Mouse (Mus musculus): ENCODE measurements around the gene Kcmf1. TPM values are rescaled to one million over a fixed set of nuclear protein-coding genes. Genes with fewer than 3 reads are reported as not detected.

Kcmf1 gene
- polyA plus RNA-seq (2015; fragmentation: Nextera tagmentation; extraction: Ambion mirVana), result 25.0 and 25.9 TPM in 2 replicates

DNA sequence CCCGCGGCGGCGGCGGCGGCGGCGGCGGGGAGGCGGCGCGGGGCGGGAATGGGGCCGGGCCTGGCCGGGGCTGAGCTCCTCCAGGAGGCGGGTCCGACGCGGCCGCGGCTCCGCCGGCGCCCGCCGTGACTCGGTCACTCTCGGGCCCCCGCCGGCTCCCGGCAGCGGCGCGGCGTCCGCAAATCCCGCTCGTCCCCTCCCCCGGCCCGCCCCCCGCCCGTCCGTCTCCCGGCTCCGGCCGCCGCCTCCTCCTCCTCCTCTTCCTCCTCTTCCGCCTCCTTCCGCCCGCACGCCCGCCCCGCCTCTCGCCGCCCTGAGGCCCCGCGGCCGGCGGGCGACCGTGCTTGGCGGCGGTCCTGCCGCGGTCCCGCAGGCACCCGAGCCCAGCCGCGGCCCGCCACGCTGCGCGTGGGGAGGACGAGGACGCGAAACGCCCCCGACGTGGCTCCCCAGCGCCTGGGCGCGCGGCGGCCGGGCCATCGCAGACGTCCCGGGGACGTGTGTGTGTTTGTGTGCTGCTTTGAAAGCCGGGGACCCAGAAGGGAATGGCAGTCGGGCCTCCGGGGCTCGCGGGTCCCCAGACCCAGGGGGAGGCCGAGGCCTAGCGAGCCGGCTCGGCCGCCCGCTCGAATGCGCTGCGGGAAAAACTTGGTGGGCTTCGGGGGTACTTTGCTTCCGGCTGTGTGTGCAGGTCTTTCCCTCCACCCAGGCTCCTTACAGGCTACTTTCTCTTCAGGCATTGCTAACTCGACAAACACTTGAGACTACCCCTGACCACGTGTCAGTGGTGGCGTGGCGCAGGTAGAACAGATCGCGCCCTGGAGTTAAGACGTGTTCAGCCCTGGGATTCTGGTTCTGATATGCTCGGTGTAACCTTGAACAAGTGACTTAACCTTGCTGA, at the start of gene Kcmf1:
Kcmf1 (minus strand) TSS at position 199 of the 901 bp plus-strand sequence.
- H3K36me3 ChIP-seq (ENCODE audit: control insufficient read depth, insufficient read depth, low read length), result no peaks in the 10 kb centered on the region
- H3K9ac ChIP-seq (ENCODE audit: low read length), result peak within 1 kb of the TSS; percentile 100
- ATAC-seq (ENCODE audit: insufficient read depth, low FRiP score), result peak; percentile 90
- peak within 1 kb of the TSS; percentile 98 for H3K27ac ChIP-seq (ENCODE audit: low read length)
- peak within 1 kb of the TSS; percentile 96 for H3K4me3 ChIP-seq (replicated peaks; ENCODE audit: low read length)
- WGBS, result under 1% methylated on average over 93 of the region's 113 CpGs
- H3K4me2 ChIP-seq (ENCODE audit: low read depth, low read length), result peak within 1 kb of the TSS; percentile 84
- H3K9me3 ChIP-seq (replicated peaks; ENCODE audit: control insufficient read depth, low read length), result no peaks in the 10 kb centered on the region
- no peaks in the 10 kb centered on the region for H3K27me3 ChIP-seq (ENCODE audit: control insufficient read depth, insufficient read depth, low read length)
- peaks cover 27% of the 10 kb centered on the region for H3K4me1 ChIP-seq (ENCODE audit: control insufficient read depth, insufficient read depth, low read length)

DNA sequence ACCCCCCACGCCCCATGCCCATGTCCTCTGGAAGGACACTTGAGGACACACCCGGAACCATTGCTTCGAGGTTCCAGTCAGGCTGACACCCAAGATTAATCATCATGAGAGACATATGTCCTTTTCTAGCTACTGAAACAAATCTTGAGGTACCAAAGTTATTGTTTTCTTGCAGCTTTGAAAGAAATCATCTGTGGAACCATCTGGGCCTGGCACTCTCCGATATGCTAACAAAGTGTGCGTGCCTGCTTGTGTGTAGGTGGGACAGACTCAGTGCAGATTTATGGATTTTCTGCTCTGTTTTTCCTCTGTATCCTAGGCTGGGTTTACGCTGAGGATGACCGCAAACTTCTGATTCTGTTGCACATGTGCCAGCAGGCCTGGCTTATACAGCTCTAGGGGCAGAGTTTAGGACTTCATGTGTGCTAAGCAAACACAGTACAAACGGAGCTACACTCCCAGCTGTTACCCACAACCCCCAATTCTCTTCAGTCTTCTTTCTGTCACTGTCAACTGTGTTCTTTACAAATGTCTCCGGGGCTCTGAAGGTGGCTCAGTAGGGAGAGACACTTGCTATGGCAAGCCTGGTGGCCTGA, 49.5 kb upstream of the Kcmf1 start:
- no peak for ATAC-seq (ENCODE audit: insufficient read depth, low FRiP score)
- no peaks in the 10 kb centered on the region for H3K27me3 ChIP-seq (ENCODE audit: control insufficient read depth, insufficient read depth, low read length)
- no peaks in the 10 kb centered on the region for H3K4me1 ChIP-seq (ENCODE audit: control insufficient read depth, insufficient read depth, low read length)
- H3K4me3 ChIP-seq (replicated peaks; ENCODE audit: low read length), result no peak overlapping the region
- no peak overlapping the region for H3K4me2 ChIP-seq (ENCODE audit: low read depth, low read length)
- H3K9ac ChIP-seq (ENCODE audit: low read length), result no peak overlapping the region
- peaks cover 7% of the 10 kb centered on the region; the same call in 1 of the 2 replicates for H3K9me3 ChIP-seq (replicated peaks; ENCODE audit: control insufficient read depth, low read length)
- WGBS, result 60% methylated on average over 9 of the region's 9 CpGs
- H3K36me3 ChIP-seq (ENCODE audit: control insufficient read depth, insufficient read depth, low read length), result no peaks in the 10 kb centered on the region
- no peak overlapping the region for H3K27ac ChIP-seq (ENCODE audit: low read length)

DNA sequence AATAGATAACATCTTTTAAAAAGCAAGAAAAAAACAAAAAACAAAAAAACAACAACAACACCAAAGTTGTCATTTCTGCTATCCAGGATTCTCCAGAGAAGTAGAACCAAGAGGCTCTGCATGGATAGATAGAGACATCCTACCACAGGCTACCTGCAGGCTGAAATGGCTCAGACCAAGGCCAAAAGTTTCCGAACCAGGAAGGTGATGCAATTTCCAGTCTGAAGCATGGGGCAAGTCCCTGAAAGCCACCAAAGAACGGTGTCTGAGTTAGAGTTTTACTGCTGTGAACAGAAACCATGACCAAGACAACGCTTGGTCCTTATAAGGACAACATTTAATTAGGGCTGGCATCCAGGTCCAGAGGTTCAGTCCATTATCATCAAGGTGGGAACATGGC, 48.6 kb upstream of the Kcmf1 start:
- Histone ChIP-seq H3K27ac (ENCODE audit: low read length) (no peak overlapping the region), H3K9ac (ENCODE audit: low read length) (no peak overlapping the region), H3K27me3 (ENCODE audit: control insufficient read depth, insufficient read depth, low read length) (no peaks in the 10 kb centered on the region), H3K36me3 (ENCODE audit: control insufficient read depth, insufficient read depth, low read length) (no peaks in the 10 kb centered on the region), H3K4me2 (ENCODE audit: low read depth, low read length) (no peak overlapping the region), H3K9me3 (replicated peaks; ENCODE audit: control insufficient read depth, low read length) (peaks cover 7% of the 10 kb centered on the region; the same call in 1 of the 2 replicates), H3K4me1 (ENCODE audit: control insufficient read depth, insufficient read depth, low read length) (no peaks in the 10 kb centered on the region), H3K4me3 (replicated peaks; ENCODE audit: low read length) (no peak overlapping the region)
- no peak for ATAC-seq (ENCODE audit: insufficient read depth, low FRiP score)
- WGBS, result 91% methylated on average over 3 of the region's 3 CpGs

DNA sequence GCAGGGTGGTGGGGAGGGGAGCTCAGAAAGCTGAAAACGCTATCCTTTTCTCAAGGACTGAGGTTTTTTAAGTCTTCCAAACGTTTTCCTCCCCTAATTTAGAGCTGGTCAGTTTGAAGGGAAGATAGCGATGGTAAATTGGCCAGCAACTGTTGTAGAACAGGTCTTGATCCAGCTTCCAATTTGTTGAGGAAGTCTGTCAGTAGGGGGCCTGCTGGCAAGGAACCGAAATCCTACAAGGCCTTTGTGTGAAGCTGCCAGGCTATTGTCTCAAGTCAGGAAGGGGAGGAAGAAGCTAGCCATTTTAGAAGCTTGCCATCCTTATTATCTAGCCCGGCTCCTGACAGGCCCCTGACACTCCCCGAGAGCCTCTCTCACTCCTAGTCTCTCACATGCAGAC, 48.2 kb upstream of the Kcmf1 start:
- no peak overlapping the region for H3K4me2 ChIP-seq (ENCODE audit: low read depth, low read length)
- no peak overlapping the region for H3K9ac ChIP-seq (ENCODE audit: low read length)
- no peak for ATAC-seq (ENCODE audit: insufficient read depth, low FRiP score)
- no peak overlapping the region for H3K27ac ChIP-seq (ENCODE audit: low read length)
- H3K36me3 ChIP-seq (ENCODE audit: control insufficient read depth, insufficient read depth, low read length), result no peaks in the 10 kb centered on the region
- H3K9me3 ChIP-seq (replicated peaks; ENCODE audit: control insufficient read depth, low read length), result peaks cover 7% of the 10 kb centered on the region; the same call in 1 of the 2 replicates
- H3K4me3 ChIP-seq (replicated peaks; ENCODE audit: low read length), result no peak overlapping the region
- no peaks in the 10 kb centered on the region for H3K27me3 ChIP-seq (ENCODE audit: control insufficient read depth, insufficient read depth, low read length)
- WGBS, result 69% methylated on average over 6 of the region's 6 CpGs
- H3K4me1 ChIP-seq (ENCODE audit: control insufficient read depth, insufficient read depth, low read length), result no peaks in the 10 kb centered on the region

DNA sequence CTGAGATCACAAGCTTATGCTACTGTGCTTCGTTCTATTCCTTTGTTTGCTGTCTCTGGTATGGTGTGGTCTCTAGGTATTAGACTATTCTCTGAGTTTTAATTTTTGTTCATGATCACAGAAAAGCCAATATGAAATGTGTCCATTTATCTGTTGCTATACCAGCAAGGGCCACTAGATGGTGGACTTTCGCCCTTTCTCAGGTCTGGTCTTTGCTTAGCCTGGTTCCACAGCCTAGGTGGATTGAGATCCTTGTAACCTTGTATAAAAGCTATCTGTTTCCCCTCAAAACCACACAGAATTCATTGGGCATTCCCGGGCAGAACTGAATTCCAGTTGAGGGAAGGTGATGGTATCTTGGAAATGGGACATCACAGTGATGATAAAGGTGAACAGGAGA, 40.7 kb upstream of the Kcmf1 start:
- no peak overlapping the region for H3K27ac ChIP-seq (ENCODE audit: low read length)
- no peak overlapping the region for H3K4me2 ChIP-seq (ENCODE audit: low read depth, low read length)
- no peak overlapping the region for H3K4me3 ChIP-seq (replicated peaks; ENCODE audit: low read length)
- WGBS, result 3% methylated on average over 3 of the region's 3 CpGs
- H3K36me3 ChIP-seq (ENCODE audit: control insufficient read depth, insufficient read depth, low read length), result no peaks in the 10 kb centered on the region
- no peaks in the 10 kb centered on the region for H3K4me1 ChIP-seq (ENCODE audit: control insufficient read depth, insufficient read depth, low read length)
- ATAC-seq (ENCODE audit: insufficient read depth, low FRiP score), result no peak; the same call in 1 of the 2 replicates
- H3K9ac ChIP-seq (ENCODE audit: low read length), result no peak overlapping the region
- H3K27me3 ChIP-seq (ENCODE audit: control insufficient read depth, insufficient read depth, low read length), result no peaks in the 10 kb centered on the region
- no peaks in the 10 kb centered on the region for H3K9me3 ChIP-seq (replicated peaks; ENCODE audit: control insufficient read depth, low read length)

DNA sequence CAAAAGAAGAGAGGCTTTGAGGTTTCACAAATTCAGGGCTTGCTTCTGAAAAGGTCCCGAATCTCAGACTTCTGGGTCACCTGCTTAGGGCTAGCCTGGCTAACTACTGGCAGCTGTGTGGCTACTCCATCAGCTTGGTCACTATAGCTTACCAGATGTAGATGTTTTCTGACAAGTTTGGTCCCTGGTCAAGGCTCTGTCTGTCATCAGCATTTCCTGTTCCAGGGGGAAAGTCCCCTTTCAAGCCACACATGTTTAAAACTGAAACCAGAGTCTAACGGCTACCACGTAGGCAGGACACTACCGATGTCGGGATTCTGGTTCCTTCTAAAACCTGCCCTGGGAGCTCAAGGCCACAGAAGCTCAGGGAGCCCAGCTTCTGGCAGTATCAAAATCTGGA, 38.1 kb upstream of the Kcmf1 start:
- Histone ChIP-seq H3K27me3 (ENCODE audit: control insufficient read depth, insufficient read depth, low read length) (no peaks in the 10 kb centered on the region), H3K4me2 (ENCODE audit: low read depth, low read length) (no peak overlapping the region), H3K4me1 (ENCODE audit: control insufficient read depth, insufficient read depth, low read length) (no peaks in the 10 kb centered on the region), H3K36me3 (ENCODE audit: control insufficient read depth, insufficient read depth, low read length) (no peaks in the 10 kb centered on the region), H3K9ac (ENCODE audit: low read length) (no peak overlapping the region), H3K9me3 (replicated peaks; ENCODE audit: control insufficient read depth, low read length) (no peaks in the 10 kb centered on the region), H3K4me3 (replicated peaks; ENCODE audit: low read length) (no peak overlapping the region), H3K27ac (ENCODE audit: low read length) (no peak overlapping the region)
- WGBS, result 63% methylated on average over 5 of the region's 5 CpGs
- ATAC-seq (ENCODE audit: insufficient read depth, low FRiP score), result no peak

DNA sequence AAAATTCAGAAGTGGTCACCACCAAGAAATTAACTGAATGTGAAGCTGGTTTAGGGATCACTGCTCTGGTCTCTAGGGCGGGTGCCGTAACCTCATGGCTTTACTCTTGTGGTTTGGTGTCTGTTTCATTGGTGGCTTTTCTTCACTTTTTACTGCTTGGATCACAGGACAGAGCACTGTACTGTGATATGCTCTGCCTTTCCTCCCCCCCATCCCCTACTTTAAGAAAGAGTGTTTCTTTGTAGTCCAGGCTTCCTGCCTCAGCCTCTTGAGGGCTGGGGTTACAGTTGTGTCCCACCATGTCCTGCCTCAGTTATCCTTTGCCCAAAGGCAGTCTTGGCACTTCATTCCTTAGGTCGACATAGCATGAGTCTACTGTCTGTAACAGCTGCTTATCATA, 37.7 kb upstream of the Kcmf1 start:
- Histone ChIP-seq H3K27me3 (ENCODE audit: control insufficient read depth, insufficient read depth, low read length) (no peaks in the 10 kb centered on the region), H3K4me1 (ENCODE audit: control insufficient read depth, insufficient read depth, low read length) (no peaks in the 10 kb centered on the region), H3K27ac (ENCODE audit: low read length) (no peak overlapping the region), H3K4me3 (replicated peaks; ENCODE audit: low read length) (no peak overlapping the region), H3K36me3 (ENCODE audit: control insufficient read depth, insufficient read depth, low read length) (no peaks in the 10 kb centered on the region), H3K9me3 (replicated peaks; ENCODE audit: control insufficient read depth, low read length) (no peaks in the 10 kb centered on the region), H3K4me2 (ENCODE audit: low read depth, low read length) (no peak overlapping the region), H3K9ac (ENCODE audit: low read length) (no peak overlapping the region)
- no peak for ATAC-seq (ENCODE audit: insufficient read depth, low FRiP score)
- 76% methylated on average over 3 of the region's 3 CpGs for WGBS

DNA sequence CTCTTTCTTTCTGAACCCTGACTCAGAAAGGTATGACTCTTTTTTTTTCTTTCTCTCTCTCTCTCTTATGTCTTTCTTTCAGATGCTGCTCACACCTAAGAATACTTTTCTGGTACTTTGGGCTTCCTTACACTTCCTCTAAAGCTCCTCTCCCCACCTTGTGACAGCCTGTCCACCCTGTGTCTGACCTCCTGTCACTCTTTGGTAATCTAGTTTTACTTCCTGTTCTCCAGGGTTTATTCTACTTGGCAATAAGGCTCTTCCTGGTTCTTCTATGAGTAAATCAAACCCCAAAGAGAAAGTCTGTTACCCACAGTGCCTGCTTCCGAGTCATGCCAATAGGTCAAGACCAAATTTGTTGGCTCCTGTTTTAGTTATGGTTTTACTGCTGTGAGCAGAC, 33.2 kb upstream of the Kcmf1 start:
- 79% methylated on average over 1 of the region's 1 CpGs for WGBS
- H3K36me3 ChIP-seq (ENCODE audit: control insufficient read depth, insufficient read depth, low read length), result no peaks in the 10 kb centered on the region
- H3K9ac ChIP-seq (ENCODE audit: low read length), result no peak overlapping the region
- H3K4me2 ChIP-seq (ENCODE audit: low read depth, low read length), result no peak overlapping the region
- H3K4me3 ChIP-seq (replicated peaks; ENCODE audit: low read length), result no peak overlapping the region
- ATAC-seq (ENCODE audit: insufficient read depth, low FRiP score), result no peak
- no peaks in the 10 kb centered on the region for H3K4me1 ChIP-seq (ENCODE audit: control insufficient read depth, insufficient read depth, low read length)
- H3K27me3 ChIP-seq (ENCODE audit: control insufficient read depth, insufficient read depth, low read length), result no peaks in the 10 kb centered on the region
- no peak overlapping the region for H3K27ac ChIP-seq (ENCODE audit: low read length)
- H3K9me3 ChIP-seq (replicated peaks; ENCODE audit: control insufficient read depth, low read length), result no peaks in the 10 kb centered on the region

DNA sequence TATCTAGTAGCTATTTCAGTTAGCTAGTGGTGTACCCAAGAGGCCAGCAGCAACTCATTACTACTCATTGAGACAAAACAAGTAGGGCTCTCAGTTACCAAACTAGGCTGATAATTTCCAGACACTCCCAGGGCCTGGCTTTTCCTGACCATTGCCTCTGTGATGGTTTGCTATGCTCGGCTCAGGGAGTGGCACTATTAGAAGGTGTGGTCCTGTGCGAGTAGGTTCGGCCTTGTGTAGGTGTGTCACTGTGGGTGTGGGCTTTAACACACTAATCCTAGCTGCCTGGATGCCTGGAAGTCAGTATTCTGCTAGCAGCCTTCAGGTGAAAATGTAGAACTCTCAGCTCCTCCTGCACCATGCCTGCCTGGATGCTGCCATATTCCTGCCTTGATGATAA, 31.8 kb upstream of the Kcmf1 start:
- Histone ChIP-seq H3K9ac (ENCODE audit: low read length) (no peak overlapping the region), H3K4me2 (ENCODE audit: low read depth, low read length) (no peak overlapping the region), H3K27ac (ENCODE audit: low read length) (no peak overlapping the region), H3K27me3 (ENCODE audit: control insufficient read depth, insufficient read depth, low read length) (no peaks in the 10 kb centered on the region), H3K4me3 (replicated peaks; ENCODE audit: low read length) (no peak overlapping the region), H3K36me3 (ENCODE audit: control insufficient read depth, insufficient read depth, low read length) (no peaks in the 10 kb centered on the region), H3K9me3 (replicated peaks; ENCODE audit: control insufficient read depth, low read length) (no peaks in the 10 kb centered on the region), H3K4me1 (ENCODE audit: control insufficient read depth, insufficient read depth, low read length) (peaks cover 6% of the 10 kb centered on the region)
- ATAC-seq (ENCODE audit: insufficient read depth, low FRiP score), result no peak
- WGBS, result 57% methylated on average over 3 of the region's 3 CpGs
